Mouse (Mus musculus) liver, embryonic 14.5 days (tissue): Measurements from ENCODE around the gene Dtx1. TPM values are rescaled to one million over a fixed set of nuclear protein-coding genes. Genes with fewer than 3 reads are reported as not detected.

Experiments
- ATAC-seq: fragments of 200-750 bp; cut with Nextera tagmentation; 2 replicates; pipeline ENCODE4 v1.8.0; 2017; ENCODE audit warnings: moderate number of reproducible peaks, mild to moderate bottlenecking, moderate library complexity; ENCODE audit not compliant: insufficient read depth
- DNase-seq, 3 experiments: peaks; one replicate each; pipeline ENCODE4 v3.0.0-alpha.2; 2012 to 2013; ENCODE audit warnings: low read depth in 3 of 3, low spot score in 3 of 3
- H3K27ac ChIP-seq: fragments of 300-500 bp; sonication (generic); 2 replicates; pipeline ENCODE4 v1.5.1; 2014; ENCODE audit warnings: moderate library complexity, mild to moderate bottlenecking, control low read depth, inconsistent platforms
- H3K27me3 ChIP-seq: fragments of 300-500 bp; sonication (generic); 2 replicates; pipeline ENCODE4 v1.6.1; 2014; ENCODE audit warnings: mild to moderate bottlenecking, low read length, moderate library complexity; ENCODE audit not compliant: control insufficient read depth, insufficient read depth
- H3K36me3 ChIP-seq: fragments of 300-500 bp; sonication (generic); replicated peaks from 2 replicates; pipeline ENCODE4 v1.6.1; 2014; ENCODE audit warnings: low read depth; ENCODE audit not compliant: control insufficient read depth, insufficient read depth
- H3K4me1 ChIP-seq, 2 experiments: fragments of 200-500 bp in 1 of 2; fragments of 300-500 bp in 1 of 2; sonication (generic) in 1 of 2; replicated peaks; 2 replicates each; pipeline ENCODE4 v1.6.1; 2012 to 2014; ENCODE audit warnings: antibody characterized with exemption in 1 of 2, inconsistent platforms in 1 of 2, low read length in 1 of 2; ENCODE audit not compliant: control insufficient read depth in 2 of 2, insufficient read depth in 2 of 2
- H3K4me2 ChIP-seq: fragments of 300-500 bp; sonication (generic); 2 replicates; pipeline ENCODE4 v1.6.1; 2014; ENCODE audit warnings: low read depth, mild to moderate bottlenecking, control low read depth, moderate library complexity
- H3K4me3 ChIP-seq, 2 experiments: fragments of 200-500 bp in 1 of 2; fragments of 300-500 bp in 1 of 2; sonication (generic) in 1 of 2; 2 replicates each; pipeline ENCODE4 v1.5.1; 2012 to 2014; ENCODE audit warnings: low read depth in 2 of 2, low read length in 2 of 2, mild to moderate bottlenecking in 2 of 2, control low read depth in 1 of 2, inconsistent platforms in 1 of 2, moderate library complexity in 1 of 2; ENCODE audit not compliant: insufficient read depth in 1 of 2
- H3K9ac ChIP-seq: fragments of 300-500 bp; sonication (generic); replicated peaks from 2 replicates; pipeline ENCODE4 v1.6.1; 2014; ENCODE audit warnings: mild to moderate bottlenecking, control low read depth, moderate library complexity
- H3K9me3 ChIP-seq: fragments of 300-500 bp; sonication (generic); 2 replicates; pipeline ENCODE4 v1.6.1; 2016; ENCODE audit warnings: low read length, mixed read lengths; ENCODE audit not compliant: control insufficient read depth
- CTCF ChIP-seq: IDR thresholded peaks from 2 replicates; pipeline ENCODE4 v1.5.1; 2016; ENCODE audit warnings: antibody characterized with exemption, low read depth, control low read depth
- EP300 ChIP-seq: IDR thresholded peaks from 2 replicates; pipeline ENCODE4 v1.6.1; 2016; ENCODE audit warnings: antibody characterized with exemption, low read depth
- WGBS: fragments of 180-500 bp; shearing (Covaris S2); extraction: QIAGEN DNeasy Blood & Tissue Kit; methylation state at CpG from one replicate; pipeline ENCODE4 v1.1.7; 2014; ENCODE audit not compliant: insufficient replicate concordance; 5-methylcytosine and 5-hydroxymethylcytosine counted together
- polyA plus RNA-seq, 2 experiments: library from polyadenylated mRNA; depleted of rRNA in 1 of 2; stranded (reverse) in 1 of 2; unstranded in 1 of 2; fragments of >200 nt; fragmentation: Nextera tagmentation in 1 of 2; extraction: Ambion mirVana in 1 of 2; gene quantifications; 2 replicates each; pipeline versions ENCODE4 v1.2.1 to v1.2.3; 2012 to 2014

The Dtx1 gene
- polyA plus RNA-seq, 2 experiments, result 0.03 to 0.05 TPM

DNA sequence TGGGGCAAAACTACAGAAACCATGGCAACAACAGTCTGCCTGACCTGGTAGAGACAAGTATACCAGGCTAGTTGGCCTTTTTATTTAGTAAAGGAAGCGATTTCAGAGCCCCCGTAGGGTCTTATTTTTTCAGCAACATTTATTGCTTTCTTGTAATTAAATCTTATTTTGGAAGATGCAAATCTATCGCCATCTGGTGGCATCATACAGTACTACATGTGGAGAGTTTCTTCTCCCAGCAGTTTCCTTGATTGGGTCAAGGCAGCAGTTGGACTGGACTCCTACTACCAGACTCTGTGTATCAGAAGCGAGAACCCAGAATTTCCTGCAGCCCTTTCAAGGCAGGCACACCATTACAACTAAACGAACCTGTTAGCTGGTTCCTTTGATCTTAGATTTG, 34.7 kb upstream of the Dtx1 start:
- H3K4me2 ChIP-seq, result no peak overlapping the region
- H3K9ac ChIP-seq, result no peak overlapping the region
- WGBS, result 9% methylated on average over 5 of the region's 5 CpGs
- no peak for DNase-seq
- H3K27me3 ChIP-seq, result no peaks in the 10 kb centered on the region
- no peaks in the 10 kb centered on the region for H3K9me3 ChIP-seq
- TF ChIP-seq EP300, result no peak
- TF ChIP-seq CTCF, result peak; percentile 71
- H3K27ac ChIP-seq, result no peak overlapping the region
- no peak for ATAC-seq
- H3K36me3 ChIP-seq, result no peaks in the 10 kb centered on the region
- no peaks in the 10 kb centered on the region for H3K4me1 ChIP-seq
- no peak overlapping the region for H3K4me3 ChIP-seq

DNA sequence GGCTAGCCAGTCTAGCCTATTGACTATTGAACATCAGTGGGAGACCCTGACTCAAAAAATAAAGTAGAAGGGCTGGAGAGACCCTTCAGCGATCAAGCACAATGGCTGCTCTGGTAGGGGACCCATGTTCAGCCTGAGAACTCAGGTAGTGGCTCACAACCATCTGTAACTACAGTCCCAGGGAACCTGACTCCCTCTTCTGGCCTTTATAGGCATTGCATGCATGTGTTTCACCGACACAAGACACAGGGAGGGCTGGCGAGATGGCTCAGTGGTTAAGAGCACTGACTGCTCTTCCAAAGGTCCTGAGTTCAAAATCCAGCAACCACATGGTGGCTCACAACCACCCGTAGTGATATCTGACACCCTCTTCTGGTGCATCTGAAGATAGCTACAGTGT, 30.4 kb upstream of the Dtx1 start:
- H3K4me2 ChIP-seq, result no peak overlapping the region
- no peaks in the 10 kb centered on the region for H3K4me1 ChIP-seq
- no peaks in the 10 kb centered on the region for H3K36me3 ChIP-seq
- no peaks in the 10 kb centered on the region for H3K9me3 ChIP-seq
- H3K27me3 ChIP-seq, result no peaks in the 10 kb centered on the region
- 23% methylated on average over 4 of the region's 4 CpGs for WGBS
- H3K4me3 ChIP-seq, result no peak overlapping the region
- ATAC-seq (no peak), DNase-seq (no peak)
- H3K9ac ChIP-seq, result no peak overlapping the region
- H3K27ac ChIP-seq, result no peak overlapping the region
- no peak for TF ChIP-seq EP300
- peak; percentile 76 for TF ChIP-seq CTCF

DNA sequence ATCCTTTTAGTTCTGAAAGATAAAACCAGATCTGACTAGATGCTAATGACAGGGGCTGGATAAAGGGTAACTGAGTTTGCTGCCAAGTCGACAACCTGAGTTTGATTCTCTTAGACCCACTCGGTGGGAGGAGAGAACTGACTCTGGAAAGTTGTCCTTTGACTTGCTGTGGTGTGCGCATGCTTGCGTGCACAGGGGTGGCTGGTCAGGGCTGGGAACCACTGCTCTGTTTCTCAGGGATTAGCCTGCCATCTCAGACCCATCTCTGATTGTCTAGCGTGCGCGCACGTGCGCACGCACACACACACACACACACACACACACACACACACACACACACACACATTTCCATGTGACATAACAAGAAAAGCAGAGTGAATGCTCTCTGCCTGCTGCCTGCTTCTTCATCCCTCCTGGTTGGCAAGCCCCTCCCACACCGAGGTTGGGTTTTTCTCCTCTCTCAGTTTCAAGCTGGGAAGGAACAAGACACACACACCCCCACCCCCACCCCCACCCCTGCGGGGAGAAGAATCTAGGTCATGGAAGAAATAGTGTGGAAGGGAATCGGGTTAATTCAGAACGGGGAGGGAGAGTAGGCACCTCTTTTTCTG, 22.8 kb upstream of the Dtx1 start:
- H3K9ac ChIP-seq, result no peak overlapping the region
- no peaks in the 10 kb centered on the region for H3K9me3 ChIP-seq
- ATAC-seq (no peak), DNase-seq (no peak)
- no peaks in the 10 kb centered on the region for H3K4me1 ChIP-seq
- H3K4me2 ChIP-seq, result no peak overlapping the region
- no peaks in the 10 kb centered on the region for H3K36me3 ChIP-seq
- TF ChIP-seq EP300 (no peak), CTCF (no peak)
- H3K4me3 ChIP-seq, result no peak overlapping the region
- H3K27me3 ChIP-seq, result no peaks in the 10 kb centered on the region
- no peak overlapping the region for H3K27ac ChIP-seq
- WGBS, result 56% methylated on average over 14 of the region's 14 CpGs

DNA sequence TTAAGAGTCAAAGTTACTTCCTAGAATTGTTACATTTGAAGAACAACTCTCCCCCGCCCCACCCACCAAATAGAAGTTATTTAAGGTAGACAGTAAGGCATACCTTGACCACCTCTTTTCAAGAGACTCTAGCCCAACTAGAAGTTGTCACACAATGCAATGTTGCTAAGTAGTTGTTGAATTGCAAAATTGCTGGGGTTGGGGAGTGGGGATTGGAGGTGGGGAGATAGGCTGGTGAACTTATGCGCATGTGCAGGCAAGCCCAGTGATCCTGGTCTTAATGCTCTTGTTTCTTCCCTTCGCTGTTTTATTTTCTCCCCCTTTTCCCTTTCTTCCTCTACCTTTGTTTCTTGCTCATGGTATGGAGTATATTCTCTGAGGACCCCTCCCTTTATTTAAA, 22.0 kb upstream of the Dtx1 start:
- Histone ChIP-seq H3K27me3 (no peaks in the 10 kb centered on the region), H3K36me3 (no peaks in the 10 kb centered on the region), H3K9ac (no peak overlapping the region), H3K4me1 (no peaks in the 10 kb centered on the region), H3K4me2 (no peak overlapping the region), H3K9me3 (no peaks in the 10 kb centered on the region), H3K4me3 (no peak overlapping the region), H3K27ac (no peak overlapping the region)
- WGBS, result 84% methylated on average over 3 of the region's 3 CpGs
- ATAC-seq (no peak), DNase-seq (no peak)
- TF ChIP-seq EP300 (no peak), CTCF (no peak)

DNA sequence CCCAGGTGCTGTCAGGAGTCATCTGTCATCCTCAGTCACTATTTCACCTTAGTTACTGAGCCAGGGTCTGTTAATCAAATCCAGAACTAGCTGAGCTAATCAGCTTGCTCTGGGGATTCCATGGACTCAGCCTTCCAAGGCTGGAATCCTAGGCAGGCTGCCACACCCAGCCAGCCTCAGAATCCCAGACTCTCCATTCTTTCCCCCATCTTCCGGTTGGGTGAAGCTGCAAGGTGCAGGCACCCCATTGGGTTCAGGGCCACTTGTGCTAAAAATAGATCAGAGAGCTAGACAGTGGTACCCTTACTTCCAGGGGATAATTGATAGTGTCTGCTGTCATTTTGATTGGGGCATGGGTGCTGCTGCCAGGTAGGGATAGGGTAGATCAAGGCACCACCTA, 21.0 kb upstream of the Dtx1 start:
- no peak overlapping the region for H3K4me2 ChIP-seq
- DNase-seq (no peak), ATAC-seq (no peak)
- 73% methylated on average over 1 of the region's 1 CpGs for WGBS
- H3K4me1 ChIP-seq, result no peaks in the 10 kb centered on the region
- no peak overlapping the region for H3K4me3 ChIP-seq
- H3K27me3 ChIP-seq, result no peaks in the 10 kb centered on the region
- no peaks in the 10 kb centered on the region for H3K36me3 ChIP-seq
- H3K27ac ChIP-seq, result no peak overlapping the region
- no peak overlapping the region for H3K9ac ChIP-seq
- no peaks in the 10 kb centered on the region for H3K9me3 ChIP-seq
- TF ChIP-seq EP300 (no peak), CTCF (no peak)
